Mouse (Mus musculus) hindbrain, embryonic 13.5 days (tissue): Measurements from ENCODE around the gene Fam162b. TPM values are rescaled to one million over a fixed set of nuclear protein-coding genes. Genes with fewer than 3 reads are reported as not detected.

ENCODE experiments used
- ATAC-seq: fragments of 200-750 bp; cut with Nextera tagmentation; 2 replicates; pipeline ENCODE4 v1.8.0; 2017; ENCODE audit warnings: moderate TSS enrichment; ENCODE audit not compliant: low FRiP score
- H3K27ac ChIP-seq: fragments of 300-500 bp; sonication (generic); 2 replicates; pipeline ENCODE4 v1.5.1; 2015; ENCODE audit warnings: inconsistent platforms, mild to moderate bottlenecking, moderate library complexity
- H3K27me3 ChIP-seq: fragments of 300-500 bp; sonication (generic); 2 replicates; pipeline ENCODE4 v1.6.1; 2015; ENCODE audit warnings: mild to moderate bottlenecking, inconsistent platforms
- H3K36me3 ChIP-seq: fragments of 300-500 bp; sonication (generic); 2 replicates; pipeline ENCODE4 v1.6.1; 2015; ENCODE audit warnings: mild to moderate bottlenecking, inconsistent platforms
- H3K4me1 ChIP-seq: fragments of 300-500 bp; sonication (generic); replicated peaks from 2 replicates; pipeline ENCODE4 v1.6.1; 2015; ENCODE audit warnings: inconsistent platforms
- H3K4me2 ChIP-seq: fragments of 300-500 bp; sonication (generic); 2 replicates; pipeline ENCODE4 v1.6.1; 2015; ENCODE audit warnings: inconsistent platforms, mild to moderate bottlenecking, moderate library complexity
- H3K4me3 ChIP-seq: fragments of 300-500 bp; sonication (generic); 2 replicates; pipeline ENCODE4 v1.5.1; 2015; ENCODE audit warnings: mild to moderate bottlenecking, inconsistent platforms
- H3K9ac ChIP-seq: fragments of 300-500 bp; sonication (generic); 2 replicates; pipeline ENCODE4 v1.6.1; 2015; ENCODE audit warnings: mild to moderate bottlenecking, inconsistent platforms
- H3K9me3 ChIP-seq: fragments of 300-500 bp; sonication (generic); 2 replicates; pipeline ENCODE4 v1.6.1; 2016; ENCODE audit warnings: inconsistent platforms
- WGBS: fragments of 180-500 bp; shearing (Covaris S2); methylation state at CpG from one replicate; pipeline ENCODE4 v1.1.7; 2015; 5-methylcytosine and 5-hydroxymethylcytosine counted together
- polyA plus RNA-seq: library from polyadenylated mRNA; unstranded; fragments of >200 nt; fragmentation: Nextera tagmentation; extraction: Ambion mirVana; gene quantifications from 2 replicates; pipeline ENCODE4 v1.2.1, GENCODE M21; 2015

The Fam162b gene
- polyA plus RNA-seq: 2.3 and 2.4 TPM in 2 replicates

DNA sequence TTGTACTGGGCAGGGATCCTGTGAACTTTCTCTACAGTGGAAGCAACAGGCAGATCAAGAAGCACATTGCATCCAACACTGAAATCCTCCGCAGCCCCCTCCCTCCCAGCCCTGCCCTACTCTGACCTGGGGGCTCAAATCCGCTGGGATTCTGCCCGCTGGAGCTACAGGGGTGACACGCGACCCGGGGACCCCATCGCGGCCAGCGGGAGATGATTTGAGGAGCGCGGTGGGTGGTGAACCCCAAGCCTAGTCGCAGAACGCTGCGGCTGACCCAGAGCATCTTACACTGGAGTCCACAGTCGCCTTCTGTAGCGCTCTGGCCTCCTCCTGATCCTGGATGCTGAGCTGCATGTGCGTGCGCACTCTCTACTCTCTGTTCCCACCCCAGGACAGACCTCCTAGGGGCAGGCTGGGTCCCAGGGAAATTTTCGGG is at the start of gene Fam162b:
Gene Fam162b, minus strand, starts transcription at position 379 of the 436 bp plus-strand sequence.
- no peak within 1 kb of the TSS for H3K27ac ChIP-seq
- no peaks in the 10 kb centered on the region for H3K9me3 ChIP-seq
- peak within 1 kb of the TSS; percentile 25 for H3K4me3 ChIP-seq
- H3K27me3 ChIP-seq: peaks cover 21% of the 10 kb centered on the region
- 6% methylated on average over 19 of the region's 19 CpGs for WGBS
- 0 out of 2 replicates have a peak within 1 kb of the TSS, but pooled peaks have one; percentile 9 for H3K9ac ChIP-seq
- peak; percentile 49; the same call in 1 of the 2 replicates for ATAC-seq
- H3K36me3 ChIP-seq: no peaks in the 10 kb centered on the region
- peak within 1 kb of the TSS; percentile 56 for H3K4me2 ChIP-seq
- peaks cover 6% of the 10 kb centered on the region for H3K4me1 ChIP-seq

DNA sequence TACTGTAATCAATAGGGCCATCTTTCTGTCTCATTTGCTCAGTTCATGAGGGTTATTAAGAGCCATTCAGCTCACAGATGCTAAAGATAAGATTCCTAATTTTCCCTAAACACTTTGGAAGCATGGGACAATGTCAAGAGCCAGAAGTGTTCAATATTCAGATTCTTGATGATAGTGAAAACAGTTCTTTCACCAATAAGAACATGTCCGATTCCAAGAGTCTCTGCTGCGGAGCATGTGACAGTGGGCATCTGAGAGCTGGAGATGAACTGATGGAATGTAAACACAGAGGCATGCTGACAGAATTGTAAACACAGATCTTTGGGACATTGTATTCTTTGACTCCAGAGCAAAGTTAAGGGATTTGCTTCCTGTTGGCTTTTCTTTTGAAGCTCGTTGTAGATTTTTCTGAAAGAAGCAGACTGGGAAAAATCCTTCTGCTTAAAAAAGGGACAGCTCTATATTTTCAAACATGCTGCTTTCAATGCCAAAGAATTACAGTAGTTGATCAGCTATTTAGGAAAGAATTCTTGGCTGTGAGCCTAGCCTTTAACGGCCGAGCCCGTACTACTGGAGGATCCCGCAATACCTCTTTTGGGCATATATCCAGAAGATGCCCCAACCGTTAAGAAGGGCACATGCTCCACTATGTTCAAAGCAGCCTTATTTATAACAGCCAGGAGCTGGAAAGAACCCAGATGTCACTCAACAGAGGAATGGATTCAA is 41.3 kb upstream of the Fam162b start, which contains the start of gene Gprc6a:
Gene Gprc6a, minus strand, starts transcription at position 51 of the 726 bp plus-strand sequence.
- Histone ChIP-seq H3K4me2 (no peak within 1 kb of the TSS), H3K4me1 (no peaks in the 10 kb centered on the region), H3K27ac (no peak within 1 kb of the TSS), H3K9ac (no peak within 1 kb of the TSS), H3K4me3 (no peak within 1 kb of the TSS), H3K36me3 (no peaks in the 10 kb centered on the region), H3K9me3 (no peaks in the 10 kb centered on the region), H3K27me3 (no peaks in the 10 kb centered on the region)
- WGBS: 77% methylated on average over 8 of the region's 8 CpGs
- no peak for ATAC-seq

DNA sequence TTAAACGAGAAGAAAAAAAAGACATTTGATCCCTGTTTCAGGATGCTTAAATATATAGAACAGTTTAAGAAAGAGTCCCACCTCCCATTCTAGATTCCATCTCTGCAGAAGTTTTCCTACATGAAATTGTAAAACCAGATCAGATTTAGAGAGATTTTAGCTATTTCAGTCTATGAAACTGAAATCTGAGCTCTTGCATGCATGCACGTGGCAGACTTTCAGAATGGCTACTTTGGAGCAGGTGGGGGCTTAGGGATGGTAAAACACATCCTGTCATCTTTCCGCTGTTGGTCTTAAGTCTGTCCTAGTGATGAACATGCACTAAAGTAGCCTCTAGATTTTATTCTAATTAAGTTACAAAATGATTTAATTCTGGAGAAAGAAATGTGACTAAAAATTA is 30.9 kb upstream of the Fam162b start:
- no peaks in the 10 kb centered on the region for H3K9me3 ChIP-seq
- H3K36me3 ChIP-seq: no peaks in the 10 kb centered on the region
- H3K9ac ChIP-seq: no peak overlapping the region
- H3K4me2 ChIP-seq: no peak overlapping the region
- ATAC-seq: no peak
- H3K27me3 ChIP-seq: no peaks in the 10 kb centered on the region
- H3K4me3 ChIP-seq: no peak overlapping the region
- no peak overlapping the region for H3K27ac ChIP-seq
- H3K4me1 ChIP-seq: no peaks in the 10 kb centered on the region
- WGBS: 92% methylated on average over 3 of the region's 3 CpGs

DNA sequence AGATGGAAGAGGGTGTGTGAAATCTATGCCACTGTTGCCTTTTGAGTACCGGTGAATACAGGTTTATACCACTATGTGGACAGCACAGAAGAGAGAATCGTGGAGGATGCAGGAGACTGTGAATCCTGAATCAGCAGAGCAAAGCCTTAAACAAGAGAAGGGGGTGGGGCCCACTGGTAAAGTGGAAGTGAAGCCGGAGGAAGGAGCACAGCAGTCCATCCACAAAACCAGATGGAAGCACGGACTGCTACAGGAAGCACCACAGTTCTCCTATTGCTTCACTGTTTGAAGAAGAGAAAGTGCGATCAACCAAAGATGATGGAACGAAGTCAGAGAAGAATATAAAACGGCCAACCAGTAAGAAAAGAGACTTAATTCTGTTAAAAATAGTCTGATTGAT is 29.8 kb upstream of the Fam162b start:
- Histone ChIP-seq H3K9me3 (no peaks in the 10 kb centered on the region), H3K4me2 (no peak overlapping the region), H3K27me3 (no peaks in the 10 kb centered on the region), H3K27ac (no peak overlapping the region), H3K4me1 (no peaks in the 10 kb centered on the region), H3K36me3 (no peaks in the 10 kb centered on the region), H3K4me3 (no peak overlapping the region), H3K9ac (no peak overlapping the region)
- no peak for ATAC-seq
- 66% methylated on average over 7 of the region's 7 CpGs for WGBS

DNA sequence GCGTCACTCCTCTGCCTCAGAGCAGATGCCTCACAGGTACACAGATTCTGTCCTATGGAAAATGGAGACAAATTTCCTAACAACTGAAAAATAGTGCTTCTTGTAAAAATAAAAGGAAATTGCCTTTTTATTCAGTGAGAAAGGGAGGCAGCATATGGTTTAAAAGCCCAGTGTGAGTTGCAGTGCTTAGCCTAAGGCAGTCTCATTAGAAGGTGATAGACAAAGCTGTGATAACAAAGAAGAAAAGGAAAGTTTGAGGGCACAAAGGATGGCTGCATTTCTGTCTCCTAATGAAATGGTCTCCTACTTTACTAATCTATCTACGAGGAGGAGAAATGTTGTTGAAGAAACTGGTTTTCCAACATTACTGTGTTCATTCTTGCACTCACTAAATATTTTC is 28.2 kb upstream of the Fam162b start:
- ATAC-seq: no peak
- H3K9me3 ChIP-seq: no peaks in the 10 kb centered on the region
- 81% methylated on average over 2 of the region's 2 CpGs for WGBS

DNA sequence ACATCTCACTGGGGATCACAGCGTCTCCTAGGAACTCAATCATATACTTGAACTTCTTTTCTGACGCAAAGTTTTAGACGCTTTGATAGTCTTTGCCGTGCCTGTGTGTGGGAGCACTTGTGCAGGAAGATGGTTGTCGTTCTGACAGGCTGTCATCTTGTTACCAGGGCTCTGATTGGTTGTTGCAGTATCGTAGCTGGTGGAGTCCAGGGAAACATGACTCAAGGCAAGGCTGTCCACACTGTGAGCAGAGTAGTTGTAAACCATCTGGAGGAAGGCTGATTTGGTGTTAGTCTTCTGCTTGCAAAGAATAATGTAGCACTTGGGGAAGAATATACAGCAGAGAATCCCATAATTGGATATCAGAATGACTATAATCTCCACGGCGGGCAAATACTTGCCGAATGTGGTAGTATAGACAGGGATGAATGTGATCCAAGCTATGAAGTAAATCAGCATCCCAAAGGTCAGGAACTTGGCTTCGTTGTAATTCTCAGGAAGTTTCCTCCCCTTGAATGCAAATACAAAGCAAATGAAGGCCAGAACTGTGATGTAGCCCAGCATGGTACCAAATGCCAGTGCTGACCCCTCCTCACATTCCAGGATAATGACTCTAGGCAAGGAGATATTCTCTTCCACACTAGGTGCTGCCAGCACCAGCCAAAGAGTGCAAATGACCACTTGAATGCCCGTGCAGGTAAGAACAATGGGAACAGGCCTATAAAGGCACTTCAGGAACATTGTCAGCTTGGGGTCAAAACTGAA is 24.7 kb upstream of the Fam162b start:
- Histone ChIP-seq H3K9me3 (no peaks in the 10 kb centered on the region), H3K4me3 (no peak overlapping the region), H3K9ac (no peak overlapping the region), H3K36me3 (no peaks in the 10 kb centered on the region), H3K4me1 (no peaks in the 10 kb centered on the region), H3K27me3 (no peaks in the 10 kb centered on the region), H3K27ac (no peak overlapping the region), H3K4me2 (no peak overlapping the region)
- ATAC-seq: no peak
- WGBS: 74% methylated on average over 11 of the region's 11 CpGs

More for the DNA sequence above, 28.2 kb upstream of the Fam162b start:
- H3K36me3 ChIP-seq: no peaks in the 10 kb centered on the region
- no peak overlapping the region for H3K9ac ChIP-seq
- no peak overlapping the region for H3K4me3 ChIP-seq
- H3K27me3 ChIP-seq: no peaks in the 10 kb centered on the region
- no peak overlapping the region for H3K27ac ChIP-seq
- no peaks in the 10 kb centered on the region for H3K4me1 ChIP-seq
- H3K4me2 ChIP-seq: no peak overlapping the region

DNA sequence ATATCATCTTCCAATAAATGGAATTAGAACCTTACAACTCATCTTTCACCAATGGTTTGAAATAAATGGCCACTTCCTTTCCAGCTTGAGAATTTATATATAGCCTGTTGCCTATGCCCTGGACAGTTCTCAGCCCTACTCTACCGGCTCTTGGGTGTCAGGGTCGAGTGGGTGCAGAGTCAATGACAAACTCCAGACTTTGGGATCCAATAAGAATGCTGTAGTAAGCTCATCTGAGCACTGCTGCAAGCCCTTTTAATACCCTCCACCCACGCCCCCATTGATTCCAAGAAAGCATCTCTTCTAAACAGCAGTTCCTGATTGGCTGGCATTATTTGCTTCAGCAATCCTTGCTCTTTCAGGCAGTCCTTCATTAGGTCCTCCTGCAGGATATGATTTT is 23.1 kb upstream of the Fam162b start:
- Histone ChIP-seq H3K4me1 (no peaks in the 10 kb centered on the region), H3K4me3 (no peak overlapping the region), H3K27ac (no peak overlapping the region), H3K9me3 (no peaks in the 10 kb centered on the region), H3K4me2 (no peak overlapping the region), H3K9ac (no peak overlapping the region), H3K27me3 (no peaks in the 10 kb centered on the region), H3K36me3 (no peaks in the 10 kb centered on the region)
- no peak for ATAC-seq
- WGBS: 76% methylated on average over 3 of the region's 3 CpGs

DNA sequence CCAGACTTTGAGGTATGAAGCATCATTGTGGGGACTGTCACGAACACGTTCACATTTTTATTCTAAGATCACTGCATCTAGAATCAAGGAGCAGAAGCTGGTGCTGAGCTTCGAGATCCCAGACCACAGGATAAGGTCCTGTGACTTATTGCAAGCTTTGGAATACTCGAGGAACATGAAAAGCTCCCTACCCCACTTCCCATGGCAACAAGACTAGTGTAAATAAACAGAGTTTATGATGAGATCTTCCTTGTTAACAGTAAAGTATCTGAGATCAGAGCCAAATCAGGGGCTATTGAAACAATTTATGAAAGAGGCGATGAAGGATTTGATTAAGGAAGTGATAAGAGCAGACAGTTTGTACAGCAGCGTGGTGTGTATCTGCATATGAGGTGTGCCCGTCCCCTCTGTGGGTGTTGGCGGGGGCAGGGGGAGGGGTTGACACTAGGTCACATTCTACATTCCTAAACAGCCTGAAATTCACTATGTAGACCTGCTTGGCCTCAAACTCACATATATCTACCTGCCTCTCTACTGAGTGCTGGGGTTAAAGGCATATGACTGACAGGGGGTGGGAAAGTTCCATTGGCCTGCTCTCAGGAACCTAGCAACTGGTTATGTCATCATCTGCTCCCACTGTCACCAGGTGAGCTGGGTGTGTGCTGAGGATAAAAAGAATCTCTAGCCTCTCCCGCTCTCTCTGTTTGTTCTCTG is 21.8 kb upstream of the Fam162b start:
- Histone ChIP-seq H3K27ac (no peak overlapping the region), H3K4me1 (no peaks in the 10 kb centered on the region), H3K9me3 (no peaks in the 10 kb centered on the region), H3K9ac (no peak overlapping the region), H3K36me3 (no peaks in the 10 kb centered on the region), H3K27me3 (no peaks in the 10 kb centered on the region), H3K4me3 (no peak overlapping the region), H3K4me2 (no peak overlapping the region)
- ATAC-seq: no peak
- 83% methylated on average over 9 of the region's 9 CpGs for WGBS

GRCm38 (mm10) chr10:51609741-51610425 is 19.6 kb upstream of the Fam162b start:
- WGBS: 62% methylated on average over 4 of the region's 4 CpGs
- H3K9ac ChIP-seq: no peak overlapping the region
- no peaks in the 10 kb centered on the region for H3K36me3 ChIP-seq
- no peaks in the 10 kb centered on the region for H3K4me1 ChIP-seq
- no peak for ATAC-seq
- H3K4me2 ChIP-seq: no peak overlapping the region
- no peak overlapping the region for H3K4me3 ChIP-seq
- no peaks in the 10 kb centered on the region for H3K27me3 ChIP-seq
- no peaks in the 10 kb centered on the region for H3K9me3 ChIP-seq
- H3K27ac ChIP-seq: no peak overlapping the region

DNA sequence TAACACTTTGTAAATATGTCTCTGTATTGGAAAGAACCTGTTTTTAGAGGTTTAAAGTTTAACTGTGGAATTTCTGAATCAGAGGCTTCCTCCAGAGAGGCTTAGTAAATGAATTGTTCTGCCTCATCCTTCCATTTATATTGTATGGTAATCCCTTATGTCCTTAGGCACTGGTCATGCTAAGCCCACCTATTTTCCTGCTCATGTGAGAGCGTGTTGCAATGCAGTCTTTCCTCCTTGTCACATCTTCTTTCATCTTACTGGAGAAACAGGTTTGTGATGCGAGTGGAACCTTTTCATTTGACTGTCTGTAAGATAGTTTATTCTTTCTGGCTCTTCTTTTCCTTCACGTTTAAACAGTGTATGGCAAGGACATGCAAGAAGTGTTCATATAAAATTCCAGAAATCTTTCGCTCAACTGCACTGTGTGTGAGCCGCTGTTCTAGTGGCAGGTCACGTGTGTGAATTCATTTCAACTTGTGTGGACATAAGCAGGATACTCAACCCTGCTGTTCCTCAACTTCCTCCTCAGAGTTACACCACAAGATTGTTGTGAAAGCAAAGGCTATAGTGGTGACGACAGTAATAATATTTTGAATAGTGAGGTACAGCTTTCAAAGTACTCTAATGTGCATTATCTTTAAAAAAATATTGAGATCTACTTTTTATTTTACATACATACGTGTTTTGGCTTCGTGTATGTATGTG is 6.8 kb upstream of the Fam162b start:
- Histone ChIP-seq H3K27ac (no peak overlapping the region), H3K36me3 (no peaks in the 10 kb centered on the region), H3K27me3 (no peaks in the 10 kb centered on the region), H3K9ac (no peak overlapping the region), H3K9me3 (no peaks in the 10 kb centered on the region), H3K4me3 (no peak overlapping the region), H3K4me1 (no peaks in the 10 kb centered on the region), H3K4me2 (no peak overlapping the region)
- no peak for ATAC-seq
- WGBS: 83% methylated on average over 9 of the region's 9 CpGs
